Mouse (Mus musculus) thymus, adult 2 months (tissue): ENCODE data around the gene Ldhb.

Experiments used
- CTCF ChIP-seq: fragments of 200-500 bp; IDR thresholded peaks from 2 replicates; pipeline ENCODE4 v1.5.1; 2012; ENCODE audit warnings: mild to moderate bottlenecking, control low read depth, low read length, moderate library complexity, borderline replicate concordance; ENCODE audit not compliant: control insufficient read depth, poor library complexity, insufficient read depth; ENCODE audit errors: extremely low read depth
- POLR2A ChIP-seq: fragments of 200-500 bp; IDR thresholded peaks from 2 replicates; pipeline ENCODE4 v1.6.1; 2012; ENCODE audit warnings: mild to moderate bottlenecking, low read length, control low read depth, moderate library complexity; ENCODE audit not compliant: control insufficient read depth, poor library complexity, insufficient read depth; ENCODE audit errors: extremely low read depth

GRCm38 (mm10) chr6:142538503-142538902, 30.7 kb upstream of the Ldhb start:
- TF ChIP-seq CTCF (0 out of 2 replicates have a peak, but pooled peaks have one; percentile 38), POLR2A (0 out of 2 replicates have a peak, but pooled peaks have one; percentile 22)
